Mouse (Mus musculus): ENCODE results near the gene Iah1. TPM values are rescaled to one million over a fixed set of nuclear protein-coding genes. Genes with fewer than 3 reads are reported as not detected.

The Iah1 gene
- polyA plus RNA-seq, 1 experiment from 2014 or later, result 88.1 TPM

DNA sequence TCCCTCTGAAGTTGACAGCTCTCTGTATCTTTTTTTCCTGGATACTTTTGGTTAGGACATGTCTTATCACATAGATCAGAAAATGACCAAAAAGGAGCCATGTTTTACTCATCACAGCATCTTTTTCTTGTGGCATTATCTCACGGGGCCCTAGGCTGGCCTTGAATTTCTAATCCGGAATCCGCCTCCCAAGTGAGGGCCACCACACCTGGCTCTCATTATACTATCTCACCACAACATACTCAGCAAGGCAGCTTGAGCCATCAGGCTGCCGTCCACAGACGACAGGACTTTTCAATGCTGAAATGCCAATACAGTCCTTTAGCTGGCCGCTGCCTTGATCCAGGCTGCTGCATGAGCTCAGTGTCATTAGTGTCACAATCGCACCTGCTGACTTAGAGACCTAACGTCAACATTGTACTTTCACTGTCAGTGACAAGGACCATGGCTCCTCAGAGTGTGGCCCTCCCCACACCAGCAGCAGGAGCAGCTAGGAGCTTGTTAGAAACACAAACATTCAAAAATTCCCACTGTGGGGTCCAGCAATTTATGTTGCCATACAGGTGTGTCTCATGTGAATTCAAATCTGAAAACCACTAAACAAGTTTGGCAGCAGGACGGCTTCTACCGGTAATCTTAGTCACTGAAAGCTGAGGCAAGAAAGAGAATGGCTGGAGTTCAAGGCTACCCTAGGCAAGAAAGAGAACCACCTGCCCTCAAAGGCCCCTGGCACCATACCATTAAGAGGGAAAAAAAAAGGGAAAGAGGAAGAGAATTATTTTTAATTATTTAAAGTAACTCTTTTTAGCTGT, 48.6 kb downstream of the Iah1 start:
- DNase-seq (ENCODE audit: low read depth, low spot score) (no peak), ATAC-seq (no peak)
- ChIA-PET POLR2A (no interaction called here), CTCF (interaction anchor here (1.7 kb wide), 1 partner anchor 9 kb away, joined by 4 read pairs; the partner anchor contains the start of gene Adam17)
- in situ Hi-C loops (cut with MboI; ENCODE audit: low pct_unique_long_range_greater_than_20kb), result no loop called here
- no peaks in the 10 kb centered on the region for H3K27me3 ChIP-seq
- no peak for TF ChIP-seq CTCF (IDR thresholded peaks at IDR 0.05)

DNA sequence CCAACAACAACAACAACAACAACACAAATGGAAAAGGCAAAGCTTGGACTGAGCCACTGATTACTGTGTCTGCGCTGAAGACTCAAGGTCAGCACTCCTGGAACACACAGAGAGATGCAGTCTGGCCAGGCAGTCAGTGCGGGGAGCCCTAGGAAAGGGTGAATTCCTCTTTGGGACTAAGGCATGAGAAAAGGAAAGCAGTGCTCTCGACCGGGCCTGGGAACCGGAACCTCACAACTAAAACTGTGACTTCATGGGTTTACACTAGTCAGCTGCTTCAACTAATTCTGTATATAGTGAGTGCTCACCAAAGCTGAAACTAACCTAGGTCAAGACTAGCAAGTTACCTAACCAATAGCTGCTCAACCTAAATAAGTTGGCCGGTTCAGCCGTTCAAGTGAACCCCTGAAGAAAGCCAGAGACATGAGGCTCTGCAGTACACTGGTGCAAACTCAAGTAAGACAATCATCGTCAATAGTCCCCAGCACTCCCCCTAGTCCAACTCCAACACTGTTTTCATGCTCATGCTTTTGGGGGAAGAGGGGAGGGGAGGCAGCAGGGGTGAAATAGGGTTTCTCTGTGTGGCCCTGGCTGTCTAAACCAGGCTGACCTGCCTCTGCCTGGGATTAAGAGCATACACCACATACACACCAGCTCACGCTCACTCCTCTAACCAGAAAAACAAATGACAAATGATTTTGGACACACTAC, 52.3 kb downstream of the Iah1 start:
- ChIA-PET POLR2A (no interaction called here), CTCF (no interaction called here)
- in situ Hi-C loops (cut with MboI; ENCODE audit: low pct_unique_long_range_greater_than_20kb), result no loop called here
- ATAC-seq (no peak), DNase-seq (ENCODE audit: low read depth, low spot score) (no peak)
- no peaks in the 10 kb centered on the region for H3K27me3 ChIP-seq
- no peak for TF ChIP-seq CTCF (IDR thresholded peaks at IDR 0.05)

DNA sequence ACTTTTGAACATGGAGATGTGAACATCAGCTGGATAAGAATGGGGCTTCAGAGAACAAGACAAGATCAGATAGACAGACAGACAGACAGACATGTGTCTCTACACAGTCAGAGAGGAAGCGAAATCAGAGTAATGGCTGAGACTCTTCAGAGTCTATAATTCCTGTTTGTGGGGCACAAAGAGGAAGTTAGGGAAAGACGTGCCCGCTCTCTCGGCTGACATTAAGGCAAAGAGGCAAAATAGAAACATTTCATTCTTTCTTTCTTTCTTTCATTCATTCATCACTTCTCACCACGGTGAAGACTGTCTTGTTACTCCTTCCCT, 52.9 kb downstream of the Iah1 start:
- POLR2A ChIA-PET, result no interaction called here
- no peaks in the 10 kb centered on the region for H3K27me3 ChIP-seq
- CTCF ChIA-PET, result interaction anchor here (1.1 kb wide), 1 partner anchor 105 kb away, joined by 3 read pairs; no protein-coding TSS in a partner anchor
- ATAC-seq (no peak), DNase-seq (ENCODE audit: low read depth, low spot score) (no peak)
- no peak for TF ChIP-seq CTCF (IDR thresholded peaks at IDR 0.05)
- in situ Hi-C loops (cut with MboI; ENCODE audit: low pct_unique_long_range_greater_than_20kb), result no loop called here

DNA sequence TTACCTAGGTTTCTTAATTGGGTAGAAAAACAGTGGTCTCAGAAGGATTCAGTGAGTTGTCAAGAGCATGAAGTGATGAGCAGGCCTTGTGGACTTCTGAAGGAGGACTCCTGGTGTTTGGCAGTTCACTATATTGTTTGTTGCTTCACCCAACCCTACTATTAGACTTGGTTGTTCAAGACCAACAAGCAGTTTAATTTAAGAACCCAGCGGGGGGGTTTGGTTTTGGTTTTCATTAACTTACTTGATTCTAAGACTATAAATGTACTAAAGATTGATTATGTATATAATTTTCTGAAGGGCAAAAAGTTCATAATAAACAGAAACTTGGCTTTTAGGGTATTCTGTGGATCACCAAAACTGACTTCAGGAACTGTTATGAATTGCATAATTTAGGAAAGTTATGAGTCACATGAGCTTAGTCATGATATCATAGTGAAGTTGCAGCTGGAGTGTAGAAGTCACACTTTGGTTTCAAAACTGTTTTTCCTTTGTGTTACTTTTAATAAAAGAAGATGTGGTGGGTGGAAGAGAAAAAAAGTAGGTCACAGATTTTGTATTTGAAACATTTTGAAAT, 53.9 kb downstream of the Iah1 start:
- ATAC-seq, result no peak
- no peak for DNase-seq (ENCODE audit: low read depth, low spot score)
- TF ChIP-seq CTCF (IDR thresholded peaks at IDR 0.05), result no peak
- POLR2A ChIA-PET, result no interaction called here
- H3K27me3 ChIP-seq, result no peaks in the 10 kb centered on the region
- CTCF ChIA-PET, result interaction anchor here (0.8 to 1.1 kb wide), 2 partner anchors 21 to 103 kb away, joined by 3 read pairs; no protein-coding TSS in a partner anchor
- in situ Hi-C loops (cut with MboI; ENCODE audit: low pct_unique_long_range_greater_than_20kb), result no loop called here

DNA sequence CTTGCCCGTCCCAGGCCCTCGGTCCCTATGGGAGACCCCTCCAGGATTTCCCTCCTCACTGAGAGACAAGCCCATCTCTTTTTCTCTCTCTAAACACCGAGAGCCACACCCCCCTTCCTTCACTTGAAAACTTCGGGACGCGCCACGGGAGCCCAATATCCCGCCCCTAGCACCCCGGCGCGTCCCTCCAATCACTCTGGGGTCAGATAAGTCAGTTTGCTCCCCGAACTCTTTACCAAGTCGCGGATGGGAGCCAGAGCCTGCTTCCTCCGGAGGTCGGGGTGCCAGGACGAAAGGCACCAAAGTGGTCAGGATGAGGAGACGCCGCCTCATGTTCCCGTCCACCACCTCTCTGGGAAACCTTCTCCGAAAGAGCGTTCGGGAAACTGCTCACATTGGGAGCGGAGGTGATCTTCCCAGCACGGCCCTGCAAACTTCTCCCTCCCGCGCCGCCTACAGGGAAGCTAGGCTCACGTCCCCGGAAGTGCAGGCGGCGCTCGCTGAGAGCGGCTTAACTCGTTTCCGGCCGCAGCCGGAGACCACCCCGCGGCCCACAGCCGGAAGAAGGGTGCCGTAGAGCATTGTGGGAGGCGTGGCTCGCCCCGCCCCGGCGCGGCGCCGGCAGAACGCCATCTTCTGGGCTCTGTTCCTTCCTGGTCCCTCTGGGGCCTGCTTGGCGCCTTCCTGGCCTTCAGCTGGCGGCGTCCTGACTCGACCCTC, 57.1 kb downstream of the Iah1 start, which contains the start of gene Adam17:
Gene Adam17 (minus strand): TSS at position 533 of the 720 bp plus-strand sequence.
- in situ Hi-C loops (cut with MboI; ENCODE audit: low pct_unique_long_range_greater_than_20kb), result no loop called here
- no peaks in the 10 kb centered on the region for H3K27me3 ChIP-seq
- CTCF ChIA-PET, result interaction anchor here (1.0 kb wide), 1 partner anchor 9 kb away, joined by 4 read pairs; no protein-coding TSS in a partner anchor
- ATAC-seq, result peak; percentile 99
- POLR2A ChIA-PET, result no interaction called here
- peak; percentile 74 for DNase-seq (ENCODE audit: low read depth, low spot score)
- peak; percentile 90 for TF ChIP-seq CTCF (IDR thresholded peaks at IDR 0.05)

Other genes starting within 250 kb of the Iah1 start
- 54.8 TPM for gene Cpsf3, start 31.0 kb upstream of the Iah1 start, polyA plus RNA-seq (2021)
- 62.4 TPM for gene Itgb1bp1, start 30.1 kb upstream of the Iah1 start, polyA plus RNA-seq (2021)
- 41.7 TPM for gene Adam17, start 57.2 kb downstream of the Iah1 start, polyA plus RNA-seq (2021)
- 654 TPM for gene Ywhaq, start 101.2 kb downstream of the Iah1 start, polyA plus RNA-seq (2021)

Measured in Patski (cell line).